Mouse (Mus musculus) liver, embryonic 15.5 days (tissue): ENCODE data around the gene Vegfb. TPM values are rescaled to one million over a fixed set of nuclear protein-coding genes. Genes with fewer than 3 reads are reported as not detected.
A peak's percentile ranks its signal among the peaks of the same experiment; 100 is the strongest.

Experiments
- ATAC-seq: fragments of 200-750 bp; cut with Nextera tagmentation; 2 replicates; pipeline ENCODE4 v1.8.0; 2017; ENCODE audit warnings: moderate number of reproducible peaks, mild to moderate bottlenecking, moderate library complexity; ENCODE audit not compliant: insufficient read depth
- H3K27ac ChIP-seq: fragments of 300-500 bp; sonication (generic); replicated peaks from 2 replicates; pipeline ENCODE4 v1.5.1; 2015; ENCODE audit warnings: mild to moderate bottlenecking, inconsistent platforms
- H3K27me3 ChIP-seq: fragments of 300-500 bp; sonication (generic); 2 replicates; pipeline ENCODE4 v1.6.1; 2015; ENCODE audit warnings: mild to moderate bottlenecking, inconsistent platforms
- H3K36me3 ChIP-seq: fragments of 300-500 bp; sonication (generic); replicated peaks from 2 replicates; pipeline ENCODE4 v1.6.1; 2015; ENCODE audit warnings: moderate library complexity, mild to moderate bottlenecking, inconsistent platforms
- H3K4me1 ChIP-seq: fragments of 300-500 bp; sonication (generic); replicated peaks from 2 replicates; pipeline ENCODE4 v1.6.1; 2015; ENCODE audit warnings: inconsistent platforms
- H3K4me2 ChIP-seq: fragments of 300-500 bp; sonication (generic); 2 replicates; pipeline ENCODE4 v1.6.1; 2015; ENCODE audit warnings: moderate library complexity, mild to moderate bottlenecking, inconsistent platforms
- H3K4me3 ChIP-seq: fragments of 300-500 bp; sonication (generic); replicated peaks from 2 replicates; pipeline ENCODE4 v1.5.1; 2015; ENCODE audit warnings: mild to moderate bottlenecking, inconsistent platforms
- H3K9ac ChIP-seq: fragments of 300-500 bp; sonication (generic); 2 replicates; pipeline ENCODE4 v1.6.1; 2015; ENCODE audit warnings: moderate library complexity, mild to moderate bottlenecking, inconsistent platforms
- H3K9me3 ChIP-seq: fragments of 300-500 bp; sonication (generic); replicated peaks from 2 replicates; pipeline ENCODE4 v1.6.1; 2016; ENCODE audit warnings: inconsistent platforms
- WGBS: fragments of 180-500 bp; shearing (Covaris S2); methylation state at CpG from one replicate; pipeline ENCODE4 v1.1.7; 2015; ENCODE audit warnings: mixed read lengths; ENCODE audit not compliant: insufficient replicate concordance; 5-methylcytosine and 5-hydroxymethylcytosine counted together
- polyA plus RNA-seq: library from polyadenylated mRNA; unstranded; fragments of >200 nt; fragmentation: Nextera tagmentation; extraction: Ambion mirVana; gene quantifications from 2 replicates; pipeline ENCODE4 v1.2.1, GENCODE M21; 2015

Gene Vegfb
- polyA plus RNA-seq, 1 experiment from 2014 or later, result 15.6 TPM

GRCm38 (mm10) chr19:6979001-6979479 is 8.4 kb downstream of the Vegfb start:
- no peaks in the 10 kb centered on the region for H3K27me3 ChIP-seq
- peaks cover 38% of the 10 kb centered on the region for H3K36me3 ChIP-seq
- ATAC-seq, result no peak
- H3K9me3 ChIP-seq, result no peaks in the 10 kb centered on the region
- peaks cover 72% of the 10 kb centered on the region for H3K4me1 ChIP-seq
- 7% methylated on average over 11 of the region's 11 CpGs for WGBS
- peak overlapping the region; percentile 91 for H3K27ac ChIP-seq
- H3K9ac ChIP-seq, result peak overlapping the region; percentile 71
- peak overlapping the region; percentile 77 for H3K4me3 ChIP-seq
- peak overlapping the region; percentile 98 for H3K4me2 ChIP-seq

DNA sequence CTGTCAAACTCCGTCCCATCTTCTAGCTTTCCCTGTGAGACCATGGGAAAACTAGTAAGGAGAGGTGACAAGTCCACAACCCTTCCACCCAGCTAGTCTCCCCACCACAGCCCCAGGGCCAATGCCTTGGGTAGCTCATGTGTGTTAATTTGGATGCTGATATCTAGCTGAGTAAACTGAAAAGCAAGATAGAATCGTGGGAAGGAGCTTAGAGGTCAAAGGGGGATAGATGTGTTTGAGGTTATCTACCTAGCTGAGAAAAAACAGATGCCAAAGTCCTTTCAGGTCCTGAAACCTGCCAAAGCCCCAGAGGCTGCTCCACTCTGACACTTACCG is 8.8 kb downstream of the Vegfb start:
- ATAC-seq, result no peak
- Histone ChIP-seq H3K36me3 (peaks cover 33% of the 10 kb centered on the region), H3K9me3 (no peaks in the 10 kb centered on the region), H3K9ac (peak overlapping the region; percentile 71), H3K27ac (peak overlapping the region; percentile 91), H3K4me3 (peak overlapping the region; percentile 77), H3K27me3 (no peaks in the 10 kb centered on the region), H3K4me2 (peak overlapping the region; percentile 98), H3K4me1 (peaks cover 76% of the 10 kb centered on the region)
- WGBS, result 32% methylated on average over 3 of the region's 3 CpGs

DNA sequence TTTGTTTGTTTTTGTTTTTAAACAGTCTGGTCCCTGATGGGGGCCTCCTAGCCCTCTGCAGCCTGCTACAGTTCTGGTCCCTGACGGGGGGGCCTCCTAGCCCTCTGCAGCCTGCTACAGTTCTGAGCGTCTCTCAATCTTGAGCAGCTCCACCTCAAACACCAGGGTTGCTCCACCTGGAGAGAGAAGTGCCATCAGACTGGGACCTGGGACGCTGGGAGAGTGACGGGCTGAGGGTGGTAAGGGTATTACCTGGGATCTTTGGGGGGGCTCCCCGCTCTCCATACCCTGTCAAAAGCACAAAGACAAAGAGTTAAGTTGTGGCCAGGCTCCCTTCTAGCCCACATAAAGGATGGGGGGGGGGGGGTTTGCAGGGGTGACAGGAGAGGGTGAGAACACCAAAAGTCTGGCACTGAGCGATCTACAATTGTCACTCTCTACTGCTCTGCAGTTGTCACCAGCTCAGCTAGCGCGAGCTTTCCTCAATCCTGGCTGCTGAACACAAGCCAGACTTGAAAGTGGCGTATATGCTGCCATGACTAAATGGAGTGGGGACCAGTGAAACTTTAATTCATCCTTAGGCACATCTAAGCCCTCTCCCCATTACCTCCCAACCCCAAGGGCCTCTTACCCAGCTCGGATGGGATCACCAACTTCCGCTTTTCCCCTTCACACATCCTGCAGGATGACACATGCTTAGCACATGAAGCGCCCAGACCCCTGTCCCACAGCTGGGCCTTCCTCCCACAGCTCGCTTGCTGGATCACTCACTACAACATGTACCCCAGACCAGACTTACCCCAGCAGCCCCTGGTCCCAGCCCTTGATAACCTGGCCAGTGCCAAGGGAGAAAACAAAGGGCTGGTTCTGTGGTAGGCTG is 9.5 kb downstream of the Vegfb start:
- WGBS, result 74% methylated on average over 13 of the region's 13 CpGs
- Histone ChIP-seq H3K4me3 (peak overlapping the region; percentile 77), H3K27me3 (no peaks in the 10 kb centered on the region), H3K36me3 (peaks cover 29% of the 10 kb centered on the region), H3K9me3 (no peaks in the 10 kb centered on the region), H3K4me2 (peak overlapping the region; percentile 98), H3K27ac (peak overlapping the region; percentile 91), H3K9ac (peak overlapping the region; percentile 20; the same call in 1 of the 2 replicates), H3K4me1 (peaks cover 77% of the 10 kb centered on the region)
- ATAC-seq, result no peak

DNA sequence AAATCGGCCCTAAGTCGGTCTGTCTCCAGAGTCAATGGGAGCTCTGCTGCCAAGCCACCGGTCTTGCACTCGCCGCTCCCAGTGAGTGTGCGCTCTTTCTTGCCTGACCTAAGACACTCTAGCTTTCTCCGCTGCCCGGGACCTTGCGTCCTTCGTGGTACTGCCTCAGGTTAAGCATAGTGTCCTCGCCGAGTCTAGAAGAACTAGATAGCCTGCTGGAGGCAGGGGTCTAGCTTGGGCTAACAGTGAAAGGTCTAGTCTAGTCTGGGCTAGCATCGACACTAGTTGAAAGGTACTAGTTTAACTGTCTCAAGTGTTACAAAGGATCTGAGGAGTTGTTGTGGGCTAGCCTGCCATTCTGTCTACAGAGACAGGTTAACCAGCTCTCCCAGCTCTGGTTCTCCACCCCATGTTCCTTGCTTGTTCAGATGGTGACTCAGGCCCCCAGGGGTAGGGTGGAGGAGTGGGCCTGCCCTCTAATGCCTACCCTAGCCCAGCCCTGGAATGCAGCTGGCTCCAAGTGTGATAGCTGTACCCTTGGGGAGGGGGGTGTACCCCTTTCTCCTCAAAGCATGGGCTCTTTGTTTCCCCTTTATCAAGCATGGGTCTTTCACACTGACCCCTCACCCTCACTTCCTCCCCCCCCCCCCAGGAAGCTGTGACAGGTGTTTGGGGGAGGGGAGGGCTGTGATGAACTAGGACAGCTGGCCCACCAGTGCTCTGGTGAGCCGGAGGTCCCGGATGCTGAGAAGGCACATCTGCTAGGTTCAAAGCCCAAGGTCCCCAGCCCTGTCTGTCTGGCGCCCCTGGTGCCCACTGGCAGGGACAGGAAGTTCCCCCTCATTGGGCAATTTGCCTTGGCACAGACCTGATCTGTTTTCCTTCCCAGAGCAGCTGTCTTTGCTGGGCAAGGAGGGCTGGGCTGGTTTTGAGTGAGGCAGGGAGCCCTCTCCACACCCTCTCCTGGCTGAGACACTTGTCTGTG is 11.6 kb downstream of the Vegfb start, which contains the start of gene Plcb3:
Plcb3 (minus strand) TSS at position 934 of the 985 bp plus-strand sequence.
- Histone ChIP-seq H3K4me3 (peak within 1 kb of the TSS; percentile 69), H3K9ac (peak within 1 kb of the TSS; percentile 56), H3K9me3 (no peaks in the 10 kb centered on the region), H3K4me2 (peak within 1 kb of the TSS; percentile 90), H3K36me3 (peaks cover 19% of the 10 kb centered on the region), H3K27ac (peak within 1 kb of the TSS; percentile 76), H3K4me1 (peaks cover 79% of the 10 kb centered on the region), H3K27me3 (no peaks in the 10 kb centered on the region)
- no peak for ATAC-seq
- under 1% methylated on average over 16 of the region's 16 CpGs for WGBS

GRCm38 (mm10) chr19:6974211-6975205 is 12.9 kb downstream of the Vegfb start, which contains the start of gene Ppp1r14b:
TSS of gene Ppp1r14b (plus strand) at chr19:6974968.
- peak within 1 kb of the TSS; percentile 90 for H3K4me2 ChIP-seq
- peak within 1 kb of the TSS; percentile 69 for H3K4me3 ChIP-seq
- H3K4me1 ChIP-seq, result peaks cover 88% of the 10 kb centered on the region
- no peaks in the 10 kb centered on the region for H3K9me3 ChIP-seq
- ATAC-seq, result peak; percentile 60
- H3K27ac ChIP-seq, result peak within 1 kb of the TSS; percentile 76
- under 1% methylated on average over 79 of the region's 84 CpGs for WGBS
- H3K36me3 ChIP-seq, result peaks cover 19% of the 10 kb centered on the region
- H3K27me3 ChIP-seq, result peaks cover 2% of the 10 kb centered on the region
- H3K9ac ChIP-seq, result peak within 1 kb of the TSS; percentile 56

- Histone ChIP-seq H3K4me3 (peak overlapping the region; percentile 69), H3K4me1 (peaks cover 88% of the 10 kb centered on the region), H3K9me3 (no peaks in the 10 kb centered on the region), H3K27ac (peak overlapping the region; percentile 42), H3K4me2 (peak overlapping the region; percentile 90), H3K27me3 (peaks cover 11% of the 10 kb centered on the region), H3K9ac (peak overlapping the region; percentile 56; the same call in 1 of the 2 replicates), H3K36me3 (peaks cover 19% of the 10 kb centered on the region)
- WGBS, result 24% methylated on average over 12 of the region's 12 CpGs
- ATAC-seq, result no peak
Observed at GRCm38 (mm10) chr19:6973581-6974190, 13.8 kb downstream of the Vegfb start.

DNA sequence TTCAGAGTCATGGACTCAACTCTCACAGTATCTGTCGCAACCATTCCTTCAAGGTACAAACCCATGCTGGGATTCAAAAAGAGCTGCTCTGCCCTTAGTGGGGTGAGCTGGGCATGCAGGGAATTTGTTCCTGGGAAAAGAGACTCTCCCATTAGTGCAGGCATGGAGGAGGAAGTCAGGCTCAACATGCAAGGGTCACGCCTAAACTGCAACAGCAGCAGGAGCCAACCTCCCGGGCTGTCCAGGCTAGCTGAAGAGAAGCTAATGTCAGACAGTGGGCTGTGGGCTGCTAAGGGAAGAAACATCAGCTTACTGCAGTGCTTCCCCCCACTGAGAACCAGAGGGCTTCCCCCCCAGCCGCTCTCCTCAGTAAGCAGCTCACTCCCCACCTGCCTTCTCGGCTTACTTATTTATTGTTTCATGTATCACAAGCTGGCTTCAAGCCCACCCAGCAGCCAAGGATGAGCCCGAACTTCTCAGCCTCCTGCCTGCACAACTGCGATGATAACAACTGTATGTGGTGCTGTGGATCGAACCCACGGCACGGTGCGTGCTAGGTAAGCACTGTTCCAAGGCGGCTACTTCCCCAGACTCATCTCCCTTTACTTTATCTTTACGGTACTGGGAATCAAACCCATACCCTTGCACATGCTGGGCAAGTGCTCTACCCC is 15.1 kb downstream of the Vegfb start:
- Histone ChIP-seq H3K4me3 (no peak overlapping the region), H3K9ac (no peak overlapping the region), H3K36me3 (peaks cover 6% of the 10 kb centered on the region), H3K9me3 (no peaks in the 10 kb centered on the region), H3K4me1 (peaks cover 88% of the 10 kb centered on the region), H3K27ac (no peak overlapping the region), H3K4me2 (no peak overlapping the region), H3K27me3 (peaks cover 22% of the 10 kb centered on the region)
- WGBS, result 74% methylated on average over 13 of the region's 13 CpGs
- no peak for ATAC-seq

GRCm38 (mm10) chr19:6971644-6972043 is 15.8 kb downstream of the Vegfb start:
- H3K4me2 ChIP-seq, result no peak overlapping the region
- WGBS, result 69% methylated on average over 6 of the region's 6 CpGs
- H3K9ac ChIP-seq, result no peak overlapping the region
- H3K4me1 ChIP-seq, result peaks cover 90% of the 10 kb centered on the region
- H3K27ac ChIP-seq, result no peak overlapping the region
- no peak for ATAC-seq
- peaks cover 22% of the 10 kb centered on the region for H3K27me3 ChIP-seq
- 0 out of 2 replicates have a peak, but pooled peaks cover 1% of the 10 kb centered on the region for H3K36me3 ChIP-seq
- no peak overlapping the region for H3K4me3 ChIP-seq
- H3K9me3 ChIP-seq, result no peaks in the 10 kb centered on the region

DNA sequence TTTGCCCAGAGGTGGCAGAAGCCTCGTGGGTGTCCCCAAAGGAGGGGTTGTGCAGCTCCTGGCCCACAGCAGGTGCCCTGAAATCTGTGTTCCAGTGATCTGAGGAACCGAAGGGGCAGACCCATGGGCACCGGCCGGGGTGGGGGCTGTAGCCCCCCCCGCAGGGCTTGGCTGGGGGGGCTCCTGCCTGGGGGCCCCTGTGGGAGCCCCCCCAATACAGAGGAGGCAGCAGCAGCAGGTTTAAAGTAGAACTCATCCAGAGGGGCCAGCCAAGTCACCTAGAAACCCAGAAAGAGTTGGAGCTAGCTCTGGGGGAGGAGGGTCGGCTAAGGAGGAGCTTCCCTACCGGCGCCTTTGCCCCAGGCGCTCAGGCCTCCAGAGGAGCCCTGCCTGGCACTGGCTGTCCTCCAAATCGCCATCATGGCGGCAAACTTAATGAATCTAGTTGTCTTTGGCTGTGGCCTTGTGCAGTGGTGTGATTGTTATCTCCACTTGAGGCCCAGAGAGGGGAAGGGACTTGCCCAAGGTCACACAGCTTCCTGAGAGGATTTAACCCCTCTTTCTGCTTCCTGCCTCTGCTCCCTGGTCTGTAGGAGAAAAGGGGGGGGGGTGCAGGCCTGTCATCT is 16.9 kb downstream of the Vegfb start:
- H3K27ac ChIP-seq, result peak overlapping the region; percentile 29; the same call in 1 of the 2 replicates
- no peak for ATAC-seq
- H3K4me1 ChIP-seq, result peaks cover 79% of the 10 kb centered on the region
- WGBS, result 23% methylated on average over 11 of the region's 11 CpGs
- H3K4me3 ChIP-seq, result peak overlapping the region; percentile 66
- H3K27me3 ChIP-seq, result peaks cover 22% of the 10 kb centered on the region
- H3K36me3 ChIP-seq, result peaks cover 4% of the 10 kb centered on the region; the same call in 1 of the 2 replicates
- H3K4me2 ChIP-seq, result peak overlapping the region; percentile 97
- H3K9ac ChIP-seq, result peak overlapping the region; percentile 75
- no peaks in the 10 kb centered on the region for H3K9me3 ChIP-seq
